Mouse (Mus musculus): ENCODE results near the gene Ptprs. TPM values are rescaled to one million over a fixed set of nuclear protein-coding genes. Genes with fewer than 3 reads are reported as not detected.
A peak's percentile ranks its signal among the peaks of the same experiment; 100 is the strongest.

Ptprs gene
- polyA plus RNA-seq, 1 experiment from 2014 or later, result 174 TPM

GRCm38 (mm10) chr17:56474311-56474830 is 1.9 kb downstream of the Ptprs start:
- no peaks in the 10 kb centered on the region for H3K9me3 ChIP-seq (ENCODE audit: control insufficient read depth, low read length)
- peak overlapping the region; percentile 91 for H3K27ac ChIP-seq (ENCODE audit: low read depth, low read length)
- DNase-seq (ENCODE audit: low spot score) (peak; percentile 51), ATAC-seq (ENCODE audit: insufficient read depth, low FRiP score, low TSS enrichment) (no peak)
- H3K36me3 ChIP-seq (ENCODE audit: control insufficient read depth, insufficient read depth, low read length), result no peaks in the 10 kb centered on the region
- H3K4me1 ChIP-seq (ENCODE audit: control insufficient read depth, insufficient read depth, low read length), result peaks cover 46% of the 10 kb centered on the region
- WGBS, result 4% methylated on average over 32 of the region's 32 CpGs
- H3K27me3 ChIP-seq (ENCODE audit: control insufficient read depth, insufficient read depth, low read length), result peaks cover 16% of the 10 kb centered on the region
- peak overlapping the region; percentile 94 for H3K4me2 ChIP-seq (ENCODE audit: low read depth)
- peak overlapping the region; percentile 97 for H3K9ac ChIP-seq (ENCODE audit: low read length)
- H3K4me3 ChIP-seq (ENCODE audit: low read depth, low read length), result peak overlapping the region; percentile 94

GRCm38 (mm10) chr17:56473611-56473905 is 2.7 kb downstream of the Ptprs start:
- WGBS, result 2% methylated on average over 11 of the region's 11 CpGs
- DNase-seq (ENCODE audit: low spot score), result no peak

GRCm38 (mm10) chr17:56472733-56473610 is 3.3 kb downstream of the Ptprs start:
- DNase-seq (ENCODE audit: low spot score), result peak; percentile 78
- Histone ChIP-seq H3K4me1 (ENCODE audit: control insufficient read depth, insufficient read depth, low read length) (peaks cover 49% of the 10 kb centered on the region), H3K4me3 (ENCODE audit: low read depth, low read length) (peak overlapping the region; percentile 94), H3K36me3 (ENCODE audit: control insufficient read depth, insufficient read depth, low read length) (no peaks in the 10 kb centered on the region), H3K9ac (ENCODE audit: low read length) (peak overlapping the region; percentile 97), H3K27ac (ENCODE audit: low read depth, low read length) (no peak overlapping the region), H3K9me3 (ENCODE audit: control insufficient read depth, low read length) (no peaks in the 10 kb centered on the region), H3K4me2 (ENCODE audit: low read depth) (peak overlapping the region; percentile 94), H3K27me3 (ENCODE audit: control insufficient read depth, insufficient read depth, low read length) (peaks cover 16% of the 10 kb centered on the region)
- 3% methylated on average over 50 of the region's 50 CpGs for WGBS
- ATAC-seq (ENCODE audit: insufficient read depth, low FRiP score, low TSS enrichment), result 0 out of 2 replicates have a peak, but pooled peaks have one; percentile 11

More at GRCm38 (mm10) chr17:56473611-56473905, 2.7 kb downstream of the Ptprs start:
- Histone ChIP-seq H3K27me3 (ENCODE audit: control insufficient read depth, insufficient read depth, low read length) (peaks cover 16% of the 10 kb centered on the region), H3K27ac (ENCODE audit: low read depth, low read length) (no peak overlapping the region), H3K9me3 (ENCODE audit: control insufficient read depth, low read length) (no peaks in the 10 kb centered on the region), H3K4me1 (ENCODE audit: control insufficient read depth, insufficient read depth, low read length) (peaks cover 46% of the 10 kb centered on the region), H3K36me3 (ENCODE audit: control insufficient read depth, insufficient read depth, low read length) (no peaks in the 10 kb centered on the region), H3K9ac (ENCODE audit: low read length) (peak overlapping the region; percentile 97), H3K4me3 (ENCODE audit: low read depth, low read length) (peak overlapping the region; percentile 94), H3K4me2 (ENCODE audit: low read depth) (peak overlapping the region; percentile 94)
- ATAC-seq (ENCODE audit: insufficient read depth, low FRiP score, low TSS enrichment), result no peak

GRCm38 (mm10) chr17:56472121-56472520 is 4.2 kb downstream of the Ptprs start:
- H3K9ac ChIP-seq (ENCODE audit: low read length), result peak overlapping the region; percentile 3; the same call in 1 of the 2 replicates
- WGBS, result 5% methylated on average over 16 of the region's 16 CpGs
- H3K27ac ChIP-seq (ENCODE audit: low read depth, low read length), result no peak overlapping the region

GRCm38 (mm10) chr17:56471136-56471535 is 5.1 kb downstream of the Ptprs start:
- Histone ChIP-seq H3K27me3 (ENCODE audit: control insufficient read depth, insufficient read depth, low read length) (peaks cover 16% of the 10 kb centered on the region), H3K9me3 (ENCODE audit: control insufficient read depth, low read length) (no peaks in the 10 kb centered on the region), H3K36me3 (ENCODE audit: control insufficient read depth, insufficient read depth, low read length) (no peaks in the 10 kb centered on the region), H3K4me1 (ENCODE audit: control insufficient read depth, insufficient read depth, low read length) (peaks cover 61% of the 10 kb centered on the region), H3K9ac (ENCODE audit: low read length) (no peak overlapping the region), H3K4me2 (ENCODE audit: low read depth) (no peak overlapping the region), H3K27ac (ENCODE audit: low read depth, low read length) (no peak overlapping the region), H3K4me3 (ENCODE audit: low read depth, low read length) (no peak overlapping the region)
- WGBS, result 66% methylated on average over 5 of the region's 5 CpGs
- ATAC-seq (ENCODE audit: insufficient read depth, low FRiP score, low TSS enrichment), result no peak
- DNase-seq (ENCODE audit: low spot score), result no peak

More at GRCm38 (mm10) chr17:56472121-56472520, 4.2 kb downstream of the Ptprs start:
- Histone ChIP-seq H3K36me3 (ENCODE audit: control insufficient read depth, insufficient read depth, low read length) (no peaks in the 10 kb centered on the region), H3K4me2 (ENCODE audit: low read depth) (peak overlapping the region; percentile 94; the same call in 1 of the 2 replicates), H3K4me1 (ENCODE audit: control insufficient read depth, insufficient read depth, low read length) (peaks cover 57% of the 10 kb centered on the region), H3K9me3 (ENCODE audit: control insufficient read depth, low read length) (no peaks in the 10 kb centered on the region), H3K4me3 (ENCODE audit: low read depth, low read length) (peak overlapping the region; percentile 94), H3K27me3 (ENCODE audit: control insufficient read depth, insufficient read depth, low read length) (peaks cover 16% of the 10 kb centered on the region)
- DNase-seq (ENCODE audit: low spot score) (no peak), ATAC-seq (ENCODE audit: insufficient read depth, low FRiP score, low TSS enrichment) (no peak)

- WGBS, result 14% methylated on average over 10 of the region's 10 CpGs
- no peak overlapping the region for H3K27ac ChIP-seq (ENCODE audit: low read depth, low read length)
These were observed 5.7 kb downstream of the Ptprs start for GRCm38 (mm10) chr17:56470571-56470970.

GRCm38 (mm10) chr17:56470001-56470436 is 6.3 kb downstream of the Ptprs start:
- Histone ChIP-seq H3K9ac (ENCODE audit: low read length) (peak overlapping the region; percentile 24; the same call in 1 of the 2 replicates), H3K9me3 (ENCODE audit: control insufficient read depth, low read length) (no peaks in the 10 kb centered on the region), H3K36me3 (ENCODE audit: control insufficient read depth, insufficient read depth, low read length) (no peaks in the 10 kb centered on the region; the same call in none of the 2 replicates), H3K27me3 (ENCODE audit: control insufficient read depth, insufficient read depth, low read length) (peaks cover 16% of the 10 kb centered on the region), H3K4me2 (ENCODE audit: low read depth) (peak overlapping the region; percentile 19), H3K27ac (ENCODE audit: low read depth, low read length) (no peak overlapping the region), H3K4me1 (ENCODE audit: control insufficient read depth, insufficient read depth, low read length) (peaks cover 61% of the 10 kb centered on the region), H3K4me3 (ENCODE audit: low read depth, low read length) (0 out of 2 replicates have a peak overlapping the region, but pooled peaks have one; percentile 3)
- no peak for ATAC-seq (ENCODE audit: insufficient read depth, low FRiP score, low TSS enrichment)
- 5% methylated on average over 23 of the region's 26 CpGs for WGBS
- DNase-seq (ENCODE audit: low spot score), result peak; percentile 42

More at GRCm38 (mm10) chr17:56470571-56470970, 5.7 kb downstream of the Ptprs start:
- H3K4me1 ChIP-seq (ENCODE audit: control insufficient read depth, insufficient read depth, low read length), result peaks cover 61% of the 10 kb centered on the region
- H3K36me3 ChIP-seq (ENCODE audit: control insufficient read depth, insufficient read depth, low read length), result no peaks in the 10 kb centered on the region; the same call in 1 of the 2 replicates
- peak overlapping the region; percentile 19 for H3K4me2 ChIP-seq (ENCODE audit: low read depth)
- no peak for DNase-seq (ENCODE audit: low spot score)
- H3K9ac ChIP-seq (ENCODE audit: low read length), result no peak overlapping the region
- no peak for ATAC-seq (ENCODE audit: insufficient read depth, low FRiP score, low TSS enrichment)
- peaks cover 16% of the 10 kb centered on the region for H3K27me3 ChIP-seq (ENCODE audit: control insufficient read depth, insufficient read depth, low read length)
- 0 out of 2 replicates have a peak overlapping the region, but pooled peaks have one; percentile 3 for H3K4me3 ChIP-seq (ENCODE audit: low read depth, low read length)
- no peaks in the 10 kb centered on the region for H3K9me3 ChIP-seq (ENCODE audit: control insufficient read depth, low read length)

GRCm38 (mm10) chr17:56469275-56469674 is 7.0 kb downstream of the Ptprs start:
- H3K9me3 ChIP-seq (ENCODE audit: control insufficient read depth, low read length), result no peaks in the 10 kb centered on the region
- peaks cover 16% of the 10 kb centered on the region for H3K27me3 ChIP-seq (ENCODE audit: control insufficient read depth, insufficient read depth, low read length)
- no peak overlapping the region for H3K4me3 ChIP-seq (ENCODE audit: low read depth, low read length)
- 26% methylated on average over 8 of the region's 8 CpGs for WGBS
- H3K4me1 ChIP-seq (ENCODE audit: control insufficient read depth, insufficient read depth, low read length), result peaks cover 56% of the 10 kb centered on the region
- H3K4me2 ChIP-seq (ENCODE audit: low read depth), result no peak overlapping the region
- ATAC-seq (ENCODE audit: insufficient read depth, low FRiP score, low TSS enrichment), result no peak
- H3K27ac ChIP-seq (ENCODE audit: low read depth, low read length), result no peak overlapping the region
- no peaks in the 10 kb centered on the region; the same call in none of the 2 replicates for H3K36me3 ChIP-seq (ENCODE audit: control insufficient read depth, insufficient read depth, low read length)
- no peak overlapping the region for H3K9ac ChIP-seq (ENCODE audit: low read length)
- DNase-seq (ENCODE audit: low spot score), result no peak

Measured in neural tube, embryonic 11.5 days (tissue).